Mouse (Mus musculus) left cerebral cortex, postnatal 14 days (tissue): Measurements from ENCODE around the gene E430018J23Rik. TPM values are rescaled to one million over a fixed set of nuclear protein-coding genes. Genes with fewer than 3 reads are reported as not detected.
A peak's percentile ranks its signal among the peaks of the same experiment; 100 is the strongest.
"Not testable (repeated sequence)": the region's sequence is repeated elsewhere in the genome, so short reads cannot be mapped to it uniquely, and the experiment has no call there.

Source experiments
- DNase-seq, 2 experiments: peaks; one replicate each; pipeline ENCODE4 v3.0.0; 2021 to 2022; ENCODE audit warnings: low spot score in 2 of 2, mixed read lengths in 1 of 2
- intact Hi-C: fragments of 180-260 bp; cut with DNase I; formaldehyde crosslinking; loops from one replicate; pipeline ENCODE4 v1.15.1; 2025
- total RNA-seq, 2 experiments: library from RNA; stranded (reverse); gene quantifications; 2 replicates each; pipeline ENCODE4 v1.2.3; 2021

Gene E430018J23Rik
- total RNA-seq, 2 experiments from 2014 or later, result 6.2 to 6.8 TPM

DNA sequence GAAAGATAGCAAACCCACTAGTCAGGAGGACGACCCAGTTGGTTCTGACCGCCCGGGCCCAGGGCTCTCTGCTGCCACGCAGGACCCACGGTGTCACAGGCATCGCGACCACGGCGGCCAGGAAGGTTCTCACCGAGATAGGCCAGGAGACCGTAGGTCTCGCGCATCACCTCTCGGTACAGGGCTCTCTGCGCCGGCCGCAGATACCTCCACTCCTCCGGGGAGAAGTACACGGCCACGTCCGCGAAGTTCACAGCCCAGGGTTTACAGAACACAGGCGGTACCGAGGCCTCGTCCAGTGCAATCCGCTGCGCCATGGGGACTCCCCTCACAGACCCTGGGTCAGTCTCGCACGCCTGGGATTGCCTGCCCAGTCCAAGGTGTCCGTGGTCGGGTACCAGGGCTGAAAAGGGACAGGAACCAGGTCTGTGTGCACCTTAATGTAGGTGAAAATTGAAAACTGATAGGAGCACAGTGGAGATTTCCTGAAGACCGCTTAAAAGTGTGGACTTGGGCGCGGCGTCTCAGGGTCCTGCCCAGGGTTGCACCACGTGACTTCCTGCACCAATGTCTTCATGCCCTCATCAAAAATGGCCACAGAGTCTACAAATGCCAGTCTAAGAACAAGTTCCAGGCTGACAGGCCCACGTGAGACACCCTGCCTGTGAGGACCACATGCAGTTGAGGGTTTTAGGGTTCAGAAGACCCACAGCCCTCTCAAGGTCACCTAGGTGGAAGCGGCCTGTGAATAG lies 6.6 kb downstream of the E430018J23Rik start, which contains the start of gene 9130019O22Rik:
Gene 9130019O22Rik (minus strand): TSS at position 526 of the 752 bp plus-strand sequence.
- DNase-seq, result peak; percentile 94
- intact Hi-C loops, result no loop called here

DNA sequence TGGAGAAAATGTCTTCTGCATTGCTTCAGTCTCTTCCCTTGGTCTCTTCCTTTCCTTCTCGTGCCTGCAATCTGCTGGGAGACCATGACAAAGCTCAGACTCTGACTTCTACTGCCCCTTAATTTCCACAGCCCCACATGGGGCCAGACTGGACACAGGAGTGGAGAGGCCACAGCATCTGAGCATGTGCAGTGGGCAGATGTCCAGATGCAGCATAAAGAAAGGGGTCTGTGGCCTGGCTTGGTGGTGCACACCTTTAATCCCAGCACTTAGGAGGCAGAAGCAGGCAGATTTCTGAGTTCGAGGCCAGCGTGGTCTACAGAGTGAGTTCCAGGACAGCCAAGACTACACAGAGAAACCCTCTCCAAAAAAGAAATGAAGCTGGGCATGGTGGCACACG lies 7.9 kb downstream of the E430018J23Rik start:
- intact Hi-C loops, DNase-seq: not testable (repeated sequence)

DNA sequence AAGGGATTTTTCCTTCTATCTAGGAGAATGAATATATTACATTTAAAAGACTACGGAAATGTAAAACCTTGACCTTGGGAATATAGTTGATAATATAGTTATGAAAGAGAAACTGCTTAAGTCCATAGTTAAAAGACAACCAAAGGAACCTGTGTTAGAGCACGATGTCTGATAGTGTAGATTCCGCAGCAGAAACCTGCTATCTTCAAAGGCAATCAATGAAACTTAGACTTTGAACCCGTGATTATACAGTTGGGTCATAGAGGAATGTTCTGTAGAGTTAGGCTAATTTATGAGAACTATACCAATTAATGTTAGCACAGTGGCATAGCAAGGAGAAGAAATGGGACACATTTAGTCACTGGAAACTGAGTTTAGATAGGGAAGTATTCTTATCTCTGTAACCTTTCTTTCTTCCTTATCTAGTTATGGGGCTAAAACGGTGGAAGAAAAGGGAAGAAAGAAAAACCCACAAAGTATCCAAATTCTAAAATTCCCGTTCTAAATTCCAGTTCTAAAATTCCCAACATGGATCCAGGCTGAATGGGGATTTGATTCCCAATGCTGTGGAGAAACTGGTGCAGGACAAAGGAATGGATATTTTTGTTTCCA lies 15.0 kb downstream of the E430018J23Rik start:
- DNase-seq, result no peak
- intact Hi-C loops, result no loop called here

DNA sequence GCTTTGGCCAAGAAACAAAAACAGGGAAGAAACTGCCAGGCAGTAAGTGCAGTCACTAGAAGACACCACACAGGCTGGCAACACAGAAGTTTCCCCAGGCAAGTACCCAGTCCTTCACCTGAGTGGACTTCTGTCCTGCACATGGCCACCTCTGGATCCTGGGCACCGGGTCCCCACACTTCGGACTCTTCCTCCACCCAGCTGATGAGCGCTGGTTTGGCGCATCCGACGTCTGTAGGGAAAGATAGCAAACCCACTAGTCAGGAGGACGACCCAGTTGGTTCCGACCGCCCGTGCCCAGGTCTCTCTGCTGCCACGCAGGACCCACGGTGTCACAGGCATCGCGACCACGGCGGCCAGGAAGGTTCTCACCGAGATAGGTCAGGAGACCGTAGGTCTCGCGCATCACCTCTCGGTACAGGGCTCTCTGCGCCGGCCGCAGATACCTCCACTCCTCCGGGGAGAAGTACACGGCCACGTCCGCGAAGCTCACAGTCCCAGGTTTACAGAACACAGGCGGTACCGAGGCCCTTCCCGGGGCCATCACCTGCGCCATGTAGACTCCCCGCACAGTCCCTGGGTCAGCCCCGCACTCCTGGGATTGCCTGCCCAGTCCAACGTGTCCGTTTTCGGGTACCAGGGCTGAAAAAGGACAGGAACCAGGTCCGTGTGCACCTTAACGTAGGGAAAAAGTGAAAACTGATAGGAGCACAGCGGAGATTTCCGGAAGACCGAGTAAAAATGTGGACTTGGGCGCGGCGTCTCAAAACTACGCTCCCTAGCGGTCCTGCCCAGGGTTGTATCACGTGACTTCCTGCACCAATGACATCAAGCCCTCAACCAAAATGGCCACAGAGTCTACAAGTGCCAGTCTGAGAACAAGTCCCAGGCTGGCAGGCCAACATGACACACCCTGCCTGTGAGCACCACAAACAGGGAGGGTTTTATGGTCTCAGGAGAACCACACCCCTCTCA lies 17.9 kb downstream of the E430018J23Rik start, which contains the start of gene Zfp747:
Gene Zfp747 (minus strand): TSS at position 780 of the 975 bp plus-strand sequence.
- DNase-seq, result peak; percentile 94 to 97
- intact Hi-C loops, result not testable (repeated sequence)

DNA sequence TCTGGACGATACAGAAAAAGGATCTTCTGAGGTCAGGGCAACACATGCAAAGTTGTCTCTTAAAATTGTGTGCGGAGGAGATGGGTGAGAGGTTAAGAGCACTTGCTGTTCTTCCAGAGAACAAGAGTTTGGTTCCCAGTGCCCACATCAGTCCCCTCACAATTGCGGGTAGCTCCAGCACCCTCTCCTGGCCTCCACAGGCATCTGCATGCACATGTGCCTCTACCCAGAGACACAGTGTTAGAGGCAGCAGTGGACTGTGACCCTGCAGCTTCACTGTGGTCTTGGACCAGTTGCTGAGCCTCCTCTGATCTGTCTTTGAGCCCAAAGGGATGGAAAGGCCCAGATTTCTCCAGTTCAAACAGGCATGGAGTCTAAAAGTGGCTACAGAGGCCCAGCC lies 21.6 kb downstream of the E430018J23Rik start:
- DNase-seq, intact Hi-C loops: not testable (repeated sequence)

DNA sequence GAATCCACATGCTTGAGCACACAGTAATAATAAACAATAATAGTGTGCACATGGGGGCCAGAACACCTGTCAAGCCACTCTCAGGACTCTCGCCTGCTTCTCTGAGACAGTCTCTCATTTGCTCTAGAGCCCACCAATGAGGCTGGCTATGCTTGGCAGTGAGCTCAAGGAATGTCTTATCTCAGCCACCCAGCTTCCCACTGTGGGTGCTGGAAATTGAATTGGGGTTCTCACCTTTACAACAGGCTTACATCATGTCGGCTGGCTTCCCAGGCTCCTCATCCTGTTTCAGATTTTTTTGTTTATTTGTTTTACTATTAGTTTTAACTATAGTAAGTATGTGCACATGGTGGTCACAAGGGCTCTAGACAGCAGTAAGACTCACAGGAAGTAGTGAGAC lies 22.2 kb downstream of the E430018J23Rik start:
- intact Hi-C loops, result no loop called here
- no peak for DNase-seq

DNA sequence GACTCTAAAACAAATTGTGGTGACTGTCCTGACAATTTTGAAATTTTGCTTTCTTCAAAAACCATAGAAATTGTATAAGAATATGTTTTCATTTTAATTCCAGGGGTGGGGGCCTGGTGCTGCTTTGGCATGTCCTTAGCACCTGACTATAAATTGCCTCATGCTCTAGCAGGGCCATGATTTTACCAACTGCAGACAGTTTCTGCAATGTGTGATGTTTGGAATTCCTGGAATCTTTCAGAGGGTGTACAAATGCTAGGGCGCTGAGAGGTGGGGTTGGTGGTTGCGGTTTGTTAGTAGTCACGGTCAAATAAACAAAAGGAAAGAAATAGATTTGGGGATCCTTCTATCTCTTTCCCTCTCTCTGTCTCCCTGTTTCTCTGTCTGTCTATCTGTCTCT lies 27.2 kb downstream of the E430018J23Rik start:
- intact Hi-C loops, result no loop called here
- no peak for DNase-seq

DNA sequence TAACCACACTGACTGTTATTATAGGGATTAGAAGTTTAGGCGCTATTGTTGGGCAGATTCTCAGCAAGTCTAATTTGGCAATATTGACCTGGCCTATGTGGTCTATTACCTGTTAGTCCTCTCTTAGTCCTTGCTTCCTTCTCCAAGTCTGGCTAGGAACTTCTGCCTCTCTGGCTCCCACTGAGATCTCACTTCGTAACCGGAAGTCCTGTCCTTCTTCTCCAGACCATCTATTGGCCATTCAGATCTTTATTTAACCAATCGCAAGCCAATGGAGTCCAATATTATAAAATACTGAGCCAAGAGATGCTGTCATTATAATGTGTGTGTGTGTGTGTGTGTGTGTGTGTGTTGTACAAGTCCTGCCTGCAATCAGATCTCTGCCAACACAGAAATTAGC lies 29.3 kb downstream of the E430018J23Rik start:
- intact Hi-C loops, result loop anchor here (5.0 kb wide), 1 partner anchor 108 kb away; no protein-coding TSS in a partner anchor
- peak in 1 of 2 experiments; percentile 38 for DNase-seq

DNA sequence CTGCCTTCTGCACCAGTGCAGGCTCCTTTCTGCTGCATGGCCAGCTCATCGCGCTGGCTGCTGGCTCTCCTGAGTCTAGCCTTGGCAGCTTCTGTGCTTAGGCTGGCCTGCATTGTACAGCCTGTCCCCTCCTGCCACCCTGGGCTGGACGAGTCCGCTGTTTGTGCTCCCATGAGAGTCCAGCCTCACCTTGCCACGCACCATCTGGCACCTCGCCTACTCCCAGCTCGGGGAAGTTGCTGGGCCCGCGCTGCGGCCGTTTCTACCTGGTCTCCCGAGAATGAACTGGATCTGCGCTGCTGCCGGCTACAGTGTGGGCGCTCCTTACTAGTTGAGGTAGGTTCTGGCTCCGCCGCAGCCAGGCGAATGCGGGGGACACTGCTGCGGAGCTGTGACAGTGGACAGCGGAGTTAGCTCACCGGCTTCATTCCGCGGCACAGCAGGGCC lies 29.9 kb downstream of the E430018J23Rik start:
- intact Hi-C loops, result loop anchor here (2.0 to 5.0 kb wide), 2 partner anchors 109 to 135 kb away; no protein-coding TSS in a partner anchor
- no peak for DNase-seq

DNA sequence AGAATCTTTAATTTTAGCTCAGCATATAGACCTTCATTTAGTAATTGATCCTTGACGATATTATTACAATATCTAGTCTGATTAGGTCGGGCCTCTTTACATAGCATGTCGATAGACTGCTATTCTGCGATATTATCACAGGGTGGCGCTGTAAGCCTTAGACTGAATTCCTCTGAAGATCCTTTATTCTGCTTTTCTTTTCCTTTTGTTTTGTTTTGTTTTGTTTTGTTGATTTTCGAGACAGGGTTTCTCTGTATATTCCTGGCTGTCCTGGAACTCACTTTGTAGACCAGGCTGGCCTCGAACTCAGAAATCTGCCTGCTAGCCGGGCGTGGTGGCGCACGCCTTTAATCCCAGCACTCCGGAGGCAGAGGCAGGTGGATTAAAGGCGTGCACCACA lies 31.0 kb downstream of the E430018J23Rik start:
- peak; percentile 28 to 44 for DNase-seq
- intact Hi-C loops, result loop anchor here (2.0 to 5.0 kb wide), 2 partner anchors 110 to 136 kb away; no protein-coding TSS in a partner anchor

DNA sequence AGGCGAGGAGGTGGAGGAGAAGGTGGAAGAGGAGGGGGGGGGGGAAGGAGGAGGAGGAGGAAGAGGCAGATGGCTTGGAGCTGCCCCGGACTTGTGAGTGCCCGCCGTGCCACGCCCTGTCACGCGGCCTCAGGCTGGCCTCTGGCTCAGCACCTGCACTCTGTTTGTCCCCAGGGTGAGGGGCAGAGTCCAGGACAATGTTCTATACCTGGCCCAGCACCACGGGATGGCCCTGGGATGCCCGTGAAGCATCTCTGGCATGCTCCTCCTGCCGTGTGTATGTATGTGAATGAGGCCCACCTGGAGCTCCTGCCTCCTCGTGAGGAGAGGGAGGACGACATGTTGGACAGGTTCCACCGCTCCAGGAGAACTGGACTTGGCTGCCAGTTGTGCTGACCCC lies 32.0 kb downstream of the E430018J23Rik start:
- intact Hi-C loops, result loop anchor here (5.0 kb wide), 1 partner anchor 111 kb away; no protein-coding TSS in a partner anchor
- no peak for DNase-seq

DNA sequence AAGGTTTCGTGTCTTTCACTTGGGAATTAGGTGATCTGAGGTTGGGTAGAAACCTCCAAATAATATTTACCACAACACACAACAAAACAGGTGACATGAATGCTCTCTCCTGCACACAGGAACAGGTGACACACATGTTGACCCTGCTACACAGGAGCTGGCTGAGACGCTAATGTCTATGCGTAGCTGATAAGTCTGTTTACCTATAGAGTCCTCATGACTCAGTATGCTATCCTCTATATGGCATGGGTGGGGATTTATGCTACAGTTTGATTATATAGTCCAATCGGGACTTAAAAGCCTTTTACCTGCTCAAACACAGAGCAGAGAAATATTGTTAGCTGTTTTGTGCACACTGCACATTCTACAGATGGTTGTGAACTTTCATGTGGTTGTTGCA lies 33.2 kb downstream of the E430018J23Rik start:
- intact Hi-C loops, result loop anchor here (5.0 kb wide), 1 partner anchor 112 kb away; no protein-coding TSS in a partner anchor
- no peak for DNase-seq

DNA sequence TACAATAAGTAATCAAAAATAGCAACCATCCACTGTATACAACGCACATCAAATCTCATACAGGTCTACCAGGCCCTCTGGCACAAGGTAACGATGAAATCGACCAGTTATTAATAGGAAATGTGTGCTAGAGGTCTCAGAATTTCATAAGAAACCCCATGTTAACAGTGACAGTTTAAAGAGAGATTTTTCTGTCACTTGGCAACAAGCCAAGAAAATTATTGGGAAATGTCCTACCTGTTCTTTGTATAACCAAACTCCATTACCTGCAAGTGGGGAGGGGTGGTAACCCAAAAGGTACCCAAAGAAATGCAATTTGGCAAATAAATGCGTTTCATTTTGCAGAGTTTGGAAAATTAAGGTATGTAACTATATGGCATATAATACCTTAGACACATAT lies 35.0 kb downstream of the E430018J23Rik start:
- intact Hi-C loops, result no loop called here

DNA sequence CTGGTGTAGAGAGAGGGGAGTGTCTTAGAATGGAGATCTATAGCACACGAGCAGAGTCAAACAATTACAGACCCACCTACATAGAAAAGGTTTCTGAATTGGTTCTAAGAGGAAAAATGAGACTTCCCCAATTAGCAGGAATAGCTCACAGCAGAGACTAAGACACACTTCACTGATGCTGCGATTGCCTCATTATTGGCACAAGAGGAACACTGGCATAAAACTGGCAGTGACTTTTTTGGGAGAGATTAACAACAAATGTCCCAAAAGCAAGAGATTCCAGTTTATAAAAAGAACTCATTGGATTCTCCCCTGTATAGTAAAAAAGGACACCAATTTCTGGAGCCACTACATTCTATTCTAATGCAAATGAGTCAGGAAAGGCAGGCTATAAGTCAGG lies 35.6 kb downstream of the E430018J23Rik start:
- intact Hi-C loops, result no loop called here
- no peak for DNase-seq

More for the DNA sequence above, 35.0 kb downstream of the E430018J23Rik start:
- no peak for DNase-seq

DNA sequence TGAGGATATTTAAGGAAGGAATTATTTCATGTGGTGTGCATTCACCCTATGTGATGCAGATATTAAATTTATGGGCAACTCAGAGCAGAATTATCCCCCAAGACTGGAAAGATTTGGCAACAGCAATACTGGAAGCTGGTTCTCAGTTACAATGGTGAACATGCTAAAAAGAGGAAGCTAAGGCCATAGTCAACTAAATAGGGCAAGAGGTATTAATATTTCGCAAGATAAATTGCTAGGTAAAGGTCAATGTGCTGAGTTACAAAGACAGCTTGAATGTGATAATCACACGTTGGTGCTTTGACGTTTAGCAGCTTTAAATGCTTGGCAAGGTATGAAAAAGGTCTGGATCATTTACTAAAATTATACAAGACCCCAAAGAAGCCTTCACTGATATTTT lies 37.6 kb downstream of the E430018J23Rik start:
- intact Hi-C loops, result no loop called here
- DNase-seq, result no peak

DNA sequence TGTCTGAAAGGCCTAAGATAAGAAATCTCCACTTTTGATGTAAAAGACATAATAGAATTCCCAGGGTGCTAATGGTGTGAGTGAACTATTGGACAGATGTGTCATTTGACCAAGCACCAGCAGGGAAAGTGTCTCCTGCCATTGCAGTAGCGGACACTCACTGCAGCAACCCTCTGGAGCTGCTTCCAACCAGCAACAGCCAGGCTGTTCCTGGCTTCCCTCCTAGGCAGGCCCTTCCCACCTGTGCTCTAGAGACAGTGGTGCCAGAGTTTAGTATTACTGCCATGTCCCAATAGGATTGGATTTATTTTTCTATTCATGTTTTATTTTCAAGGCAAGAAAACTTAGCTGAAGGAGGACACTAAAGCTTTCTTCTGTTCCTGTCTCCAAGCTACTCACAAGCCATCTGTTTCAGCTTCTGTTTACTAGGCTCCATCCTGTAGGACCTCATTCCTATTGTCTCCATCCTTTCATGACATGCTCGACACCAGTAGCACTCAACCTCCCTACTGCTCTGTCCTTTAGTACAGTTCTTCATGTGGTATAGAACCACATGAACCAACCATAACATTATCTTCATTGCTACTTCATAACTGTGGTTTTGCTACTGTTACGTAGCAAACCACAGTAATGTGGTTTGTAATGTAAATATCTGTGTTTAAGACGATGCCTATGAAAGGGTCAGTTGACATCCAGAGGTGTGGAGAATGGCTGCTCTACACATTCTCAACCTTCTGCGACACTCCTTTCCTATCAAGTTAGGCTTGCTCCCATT lies 42.0 kb downstream of the E430018J23Rik start:
- DNase-seq, result no peak
- intact Hi-C loops, result no loop called here

DNA sequence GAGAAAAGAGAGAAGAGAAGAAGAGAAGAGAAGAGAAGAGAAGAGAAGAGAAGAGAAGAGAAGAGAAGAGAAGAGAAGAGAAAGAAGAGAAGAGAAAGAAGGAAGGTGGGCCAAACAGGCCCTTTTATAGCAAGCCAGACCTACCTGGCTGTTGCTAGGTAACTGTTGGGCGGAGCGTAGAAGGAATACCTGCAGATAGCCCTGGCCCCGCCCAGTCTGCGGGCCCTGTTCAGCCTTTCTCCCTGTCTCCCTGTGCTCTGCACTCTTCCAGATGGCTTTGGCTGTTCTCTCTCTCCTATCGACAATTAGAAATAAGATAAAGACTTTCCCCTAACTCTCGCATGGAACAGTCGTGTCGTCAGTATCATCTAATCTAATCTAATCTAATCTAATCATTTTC lies 46.8 kb downstream of the E430018J23Rik start:
- intact Hi-C loops, result no loop called here

DNA sequence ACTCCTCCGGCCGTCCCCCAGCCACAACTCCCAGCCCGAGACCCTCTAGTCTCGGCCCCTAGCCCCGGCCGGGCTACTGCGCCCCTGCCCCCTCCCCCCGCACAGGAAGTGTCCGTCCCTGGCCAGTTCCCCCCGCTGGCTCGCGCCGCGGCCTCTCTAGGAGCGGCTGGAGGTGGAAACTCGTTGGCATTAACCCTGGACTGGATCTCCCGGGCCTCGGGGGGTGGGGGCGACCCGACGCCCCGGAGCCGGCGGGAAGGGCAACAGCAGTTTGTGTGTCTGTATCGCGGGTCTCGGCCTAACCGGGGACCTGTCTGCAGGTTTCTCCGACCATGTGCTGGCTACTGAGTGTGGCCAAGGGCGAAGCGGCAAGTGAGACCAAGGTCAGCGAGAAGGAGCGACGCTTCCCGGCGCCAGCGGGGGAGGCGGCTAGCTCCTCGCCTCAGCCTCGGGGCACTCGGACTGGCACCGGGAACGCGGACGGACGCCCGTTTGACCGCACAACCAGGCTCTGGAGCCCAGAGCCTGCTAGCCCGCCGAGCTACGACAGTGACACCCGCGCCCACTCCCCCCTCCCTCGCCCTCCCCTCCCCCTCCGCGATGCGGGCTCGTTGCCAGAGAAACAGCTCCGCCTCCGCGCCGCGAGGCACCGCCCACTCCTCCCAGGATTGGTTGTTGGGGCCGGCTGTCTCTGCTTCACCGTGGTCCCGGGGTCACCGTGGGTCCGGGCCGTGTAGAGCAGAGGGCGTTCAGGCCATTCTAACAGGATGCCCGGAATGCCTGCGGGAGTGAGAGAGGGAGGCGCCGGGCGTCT lies 47.7 kb downstream of the E430018J23Rik start, which contains the start of gene Zfp768:
Gene Zfp768 (minus strand): TSS at position 78 of the 814 bp plus-strand sequence.
- DNase-seq, result peak; percentile 87 to 89
- intact Hi-C loops, result no loop called here

More for the DNA sequence above, 46.8 kb downstream of the E430018J23Rik start:
- no peak for DNase-seq
